In genomic region chr16:22795497-22795896, GRCm38 (mm10) we compare ENCODE assay signal across 10 mouse cellular contexts. TPM values are rescaled to one million over a fixed set of nuclear protein-coding genes. Genes with fewer than 3 reads are reported as not detected.
A peak's percentile ranks its signal among the peaks of the same experiment; 100 is the strongest.
DNase-seq lines count a peak whose midpoint lies in the region; ATAC-seq and TF ChIP-seq lines count a peak whose summit lies in the region.
"Had no signal": no experiment of that assay in that cellular context is flagged by ENCODE, and none has a peak within 500 bp of the region (broad histone marks: within the 10 kb centered on the region; RNA-seq: fewer than 3 reads in every experiment).

No protein-coding gene starts in this region.

- WGBS in lung, adult 2 months = 81% methylated on average over 3 of the region's 3 CpGs
- 68% methylated on average over 3 of the region's 3 CpGs for WGBS in neural tube, embryonic 11.5 days

- no peaks in the 10 kb centered on the region for H3K36me3 ChIP-seq in neural tube, embryonic 11.5 days (ENCODE audit: control insufficient read depth, insufficient read depth, low read length)

- H3K4me3 ChIP-seq in lung, adult 2 months (replicated peaks; ENCODE audit: extremely low read depth, low read depth, low read length) = no peak overlapping the region
- no peak overlapping the region for H3K4me3 ChIP-seq in neural tube, embryonic 11.5 days (ENCODE audit: low read depth, low read length)

- H3K9me3 ChIP-seq in neural tube, embryonic 11.5 days (ENCODE audit: control insufficient read depth, low read length) = no peaks in the 10 kb centered on the region

- no peaks in the 10 kb centered on the region for H3K4me1 ChIP-seq in lung, adult 2 months (ENCODE audit: control insufficient read depth, insufficient read depth, low read length)
- H3K4me1 ChIP-seq in neural tube, embryonic 11.5 days (ENCODE audit: control insufficient read depth, insufficient read depth, low read length) = no peaks in the 10 kb centered on the region; the same call in 1 of the 2 replicates

- peaks cover 22% of the 10 kb centered on the region for H3K27me3 ChIP-seq in neural tube, embryonic 11.5 days (ENCODE audit: control insufficient read depth, insufficient read depth, low read length)

- no peak overlapping the region for H3K9ac ChIP-seq in neural tube, embryonic 11.5 days (ENCODE audit: low read length)

- TF ChIP-seq POLR2A in lung, adult 2 months (IDR thresholded peaks at IDR 0.05; ENCODE audit: borderline replicate concordance, extremely low read depth, low read depth, low read length) = no peak

- H3K27ac ChIP-seq in neural tube, embryonic 11.5 days (ENCODE audit: low read depth, low read length) = no peak overlapping the region

- peak; percentile 7 for DNase-seq in gastrocnemius, adult 18-20 months (ENCODE audit: low spot score)
- DNase-seq in gastrocnemius, postnatal 36 days = no peak
- DNase-seq in lung, adult 2 months = no peak
- DNase-seq in lung, postnatal 36 days = no peak
- DNase-seq in brain, adult 2 months (ENCODE audit: low read depth, low spot score) = peak; percentile 45
- peak; percentile 30 for DNase-seq in neural tube, embryonic 11.5 days (ENCODE audit: low spot score)
- no peak for DNase-seq in thymus, postnatal 36 days
- DNase-seq in left cerebral cortex, adult 8-10 months (ENCODE audit: low spot score in 2 of 2) = no peak

- no peak overlapping the region for H3K4me2 ChIP-seq in neural tube, embryonic 11.5 days (ENCODE audit: low read depth)

- intact Hi-C loops in gastrocnemius, postnatal 36 days (cut with DNase I) = no loop called here

- TF ChIP-seq CTCF in lung, adult 2 months (IDR thresholded peaks at IDR 0.05; ENCODE audit: insufficient read depth, low read length) = peak; percentile 11; the same call in 1 of the 2 replicates

- no peak for ATAC-seq in neural tube, embryonic 11.5 days (ENCODE audit: insufficient read depth, low FRiP score, low TSS enrichment)

RNA-seq across cellular contexts. Expression of gene Crygs, which starts 15.9 kb away (rescaled TPM):
- not detected for total RNA-seq in gastrocnemius, adult 18-20 months (2021)
- total RNA-seq in gastrocnemius, postnatal 36 days (2021) = not detected
- polyA plus RNA-seq in lung, adult 2 months (2012; rRNA removed) = not detected in 2 replicates
- polyA plus RNA-seq in neural tube, embryonic 11.5 days (2014; fragmentation: Nextera tagmentation; extraction: Ambion mirVana) = not detected in 2 replicates
- not detected for total RNA-seq in left cerebral cortex, adult 8-10 months (2022)
- total RNA-seq: gastrocnemius, postnatal 4 days; left cerebral cortex, adult 18-20 months had no signal

Comparison
In these comparisons a context has a peak if more than half of its experiments do, and no peak if none do; other contexts are left out.
1. DNase-seq: peak in gastrocnemius, adult 18-20 months (single experiment), brain, adult 2 months (single experiment) and neural tube, embryonic 11.5 days (single experiment); none in gastrocnemius, postnatal 36 days (0 of 2), lung, adult 2 months (single experiment), lung, postnatal 36 days (single experiment), thymus, postnatal 36 days (0 of 2) and left cerebral cortex, adult 8-10 months (0 of 2).